Mouse (Mus musculus) heart, adult 2 months (tissue): Measurements from ENCODE around the gene Mrpl30.

Experiments used
- CTCF ChIP-seq: fragments of 200-600 bp; IDR thresholded peaks from 2 replicates; pipeline ENCODE4 v1.8.1; 2022; ENCODE audit warnings: antibody characterized with exemption, mild to moderate bottlenecking, moderate library complexity
- EP300 ChIP-seq: fragments of 200-500 bp; IDR thresholded peaks from 2 replicates; pipeline ENCODE4 v1.6.1; 2011; ENCODE audit warnings: low read depth, low read length, control low read depth; ENCODE audit not compliant: insufficient read depth

- TF ChIP-seq CTCF (no peak), EP300 (no peak)
Observed at GRCm38 (mm10) chr1:37912751-37913150, 22.5 kb downstream of the Mrpl30 start.
